Mouse (Mus musculus) small intestine, adult 2 months (tissue): ENCODE measurements around the gene Plcb2. TPM values are rescaled to one million over a fixed set of nuclear protein-coding genes. Genes with fewer than 3 reads are reported as not detected.
A peak's percentile ranks its signal among the peaks of the same experiment; 100 is the strongest.

Experiments
- H3K27ac ChIP-seq: fragments of 200-500 bp; 2 replicates; pipeline ENCODE4 v1.5.1; 2012; ENCODE audit warnings: low read depth, low read length, control low read depth, inconsistent platforms; ENCODE audit not compliant: insufficient read depth
- H3K27me3 ChIP-seq: fragments of 200-500 bp; 2 replicates; pipeline ENCODE4 v1.6.1; 2012; ENCODE audit warnings: mild to moderate bottlenecking, moderate library complexity, low read length, inconsistent platforms; ENCODE audit not compliant: control insufficient read depth, insufficient read depth
- H3K36me3 ChIP-seq: fragments of 200-500 bp; 2 replicates; pipeline ENCODE4 v1.6.1; 2012; ENCODE audit warnings: mild to moderate bottlenecking, low read length, control low read depth, inconsistent platforms; ENCODE audit not compliant: control insufficient read depth, insufficient read depth
- H3K4me1 ChIP-seq: fragments of 200-500 bp; 2 replicates; pipeline ENCODE4 v1.6.1; 2012; ENCODE audit warnings: low read length, inconsistent platforms, mixed read lengths; ENCODE audit not compliant: control insufficient read depth, insufficient read depth, insufficient read length
- H3K4me3 ChIP-seq: fragments of 200-500 bp; 2 replicates; pipeline ENCODE4 v1.5.1; 2012; ENCODE audit warnings: low read depth, mild to moderate bottlenecking, control low read depth, inconsistent platforms, low read length, moderate library complexity
- CTCF ChIP-seq: fragments of 200-500 bp; IDR thresholded peaks from 2 replicates; pipeline ENCODE4 v1.5.1; 2012; ENCODE audit warnings: low read depth, mild to moderate bottlenecking, control low read depth, inconsistent platforms, low read length, moderate library complexity, mixed read lengths; ENCODE audit not compliant: insufficient replicate concordance, insufficient read length; ENCODE audit errors: extremely low read depth
- POLR2A ChIP-seq: fragments of 200-500 bp; IDR thresholded peaks from 2 replicates; pipeline ENCODE4 v1.6.1; 2012; ENCODE audit warnings: low read depth, mild to moderate bottlenecking, control low read depth, inconsistent platforms, low read length, moderate library complexity
- WGBS: fragments of 180-500 bp; shearing (Covaris S2); methylation state at CpG from one replicate; pipeline ENCODE4 v1.1.7; 2018; 5-methylcytosine and 5-hydroxymethylcytosine counted together
- polyA plus RNA-seq: library from polyadenylated mRNA; depleted of rRNA; stranded (reverse); fragments of >200 nt; gene quantifications from 2 replicates; pipeline ENCODE4 v1.2.3, GENCODE M21; 2012

The Plcb2 gene
- polyA plus RNA-seq, 1 experiment, result 6.2 TPM

- Histone ChIP-seq H3K36me3 (no peaks in the 10 kb centered on the region), H3K4me3 (no peak overlapping the region), H3K27ac (no peak overlapping the region; the same call in 1 of the 2 replicates), H3K4me1 (peaks cover 24% of the 10 kb centered on the region; the same call in 1 of the 2 replicates), H3K27me3 (peaks cover 2% of the 10 kb centered on the region)
- TF ChIP-seq CTCF, result no peak
- no peak for TF ChIP-seq POLR2A
- 27% methylated on average over 1 of the region's 1 CpGs for WGBS
Measured at GRCm38 (mm10) chr2:118671728-118672127, 56.5 kb downstream of the Plcb2 start.

DNA sequence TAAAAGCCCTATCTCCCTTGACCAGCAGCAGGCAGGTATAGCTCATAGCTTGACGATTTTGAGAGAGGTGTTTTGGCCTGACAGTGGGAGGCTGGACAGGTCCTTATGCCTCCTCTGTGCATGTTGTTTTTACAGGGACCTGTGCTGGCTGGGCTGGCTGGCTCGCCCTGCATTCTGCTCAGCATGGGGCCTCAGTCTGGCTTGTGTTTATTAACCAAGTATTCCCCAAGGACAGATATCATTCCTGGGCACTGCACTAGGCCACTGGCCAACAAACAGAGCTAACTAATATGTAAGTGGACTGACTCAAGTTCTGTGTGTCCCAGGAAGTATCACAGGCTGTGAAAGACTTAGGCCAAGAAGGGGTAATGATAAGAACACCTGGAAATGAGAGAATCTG is 58.5 kb downstream of the Plcb2 start:
- Histone ChIP-seq H3K27ac (no peak overlapping the region), H3K36me3 (no peaks in the 10 kb centered on the region), H3K4me3 (no peak overlapping the region), H3K4me1 (peaks cover 22% of the 10 kb centered on the region; the same call in 1 of the 2 replicates), H3K27me3 (no peaks in the 10 kb centered on the region)
- TF ChIP-seq CTCF (no peak), POLR2A (no peak)
- 46% methylated on average over 2 of the region's 2 CpGs for WGBS

- 63% methylated on average over 6 of the region's 6 CpGs for WGBS
- Histone ChIP-seq H3K4me1 (peaks cover 24% of the 10 kb centered on the region; the same call in 1 of the 2 replicates), H3K4me3 (no peak overlapping the region), H3K27ac (no peak overlapping the region), H3K27me3 (no peaks in the 10 kb centered on the region), H3K36me3 (no peaks in the 10 kb centered on the region)
- no peak for TF ChIP-seq CTCF
- no peak for TF ChIP-seq POLR2A
Measured at GRCm38 (mm10) chr2:118669245-118669644, 59.0 kb downstream of the Plcb2 start.

DNA sequence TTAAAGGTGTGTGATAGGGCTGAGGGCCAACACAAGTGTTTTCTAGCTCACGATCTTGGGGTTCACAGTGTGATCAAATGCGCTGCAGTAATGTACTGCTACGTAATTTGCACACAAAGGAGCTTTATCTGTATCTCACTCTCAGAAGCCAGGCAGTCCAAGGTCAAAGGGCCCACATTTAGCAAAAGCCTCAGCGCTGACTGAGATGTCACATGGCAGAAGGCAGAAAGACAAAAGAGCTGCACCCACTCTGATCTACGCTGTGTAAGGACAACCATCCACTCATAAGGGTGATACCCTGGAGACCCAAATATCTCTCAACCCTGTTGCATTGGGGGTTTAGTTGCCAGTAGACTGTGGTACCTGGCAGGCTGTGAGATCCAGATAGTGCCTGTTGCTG is 61.1 kb downstream of the Plcb2 start:
- Histone ChIP-seq H3K36me3 (no peaks in the 10 kb centered on the region), H3K4me3 (no peak overlapping the region), H3K4me1 (peaks cover 37% of the 10 kb centered on the region), H3K27me3 (no peaks in the 10 kb centered on the region), H3K27ac (no peak overlapping the region)
- no peak for TF ChIP-seq CTCF
- WGBS, result 38% methylated on average over 5 of the region's 5 CpGs

- H3K4me3 ChIP-seq, result no peak overlapping the region
- no peaks in the 10 kb centered on the region for H3K27me3 ChIP-seq
- 91% methylated on average over 4 of the region's 4 CpGs for WGBS
- no peak overlapping the region for H3K27ac ChIP-seq
- peaks cover 25% of the 10 kb centered on the region for H3K4me1 ChIP-seq
- no peaks in the 10 kb centered on the region for H3K36me3 ChIP-seq
- TF ChIP-seq POLR2A, result no peak
- TF ChIP-seq CTCF, result no peak
Measured at GRCm38 (mm10) chr2:118665616-118666015, 62.6 kb downstream of the Plcb2 start.

DNA sequence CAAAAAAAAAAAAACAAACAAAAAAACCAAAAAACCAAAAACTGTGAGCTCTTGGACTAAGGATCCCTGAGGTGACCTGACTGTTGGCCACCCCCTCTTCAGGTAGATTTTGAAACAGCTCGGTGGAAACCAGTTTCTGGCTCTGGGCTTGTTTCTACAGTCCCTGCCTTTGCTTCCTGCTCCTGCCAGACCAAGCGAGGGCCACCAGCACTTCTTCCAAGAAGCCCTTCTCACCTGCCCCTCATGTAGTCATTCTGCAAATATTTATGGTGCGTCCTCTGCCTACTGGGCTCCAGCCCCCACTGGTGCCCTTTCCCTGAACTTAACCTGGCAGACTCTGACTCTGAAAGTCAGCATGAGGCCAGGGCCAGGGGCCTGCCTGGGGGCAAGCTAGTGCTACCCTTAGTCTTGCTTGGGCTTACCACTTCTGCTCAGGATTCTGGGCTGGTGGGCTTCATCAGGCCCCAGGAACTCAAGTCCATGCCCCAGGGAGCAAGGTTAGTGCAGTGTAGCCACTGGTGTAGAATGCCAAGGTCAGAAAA is 63.2 kb downstream of the Plcb2 start:
- TF ChIP-seq POLR2A, result no peak
- TF ChIP-seq CTCF, result no peak

GRCm38 (mm10) chr2:118663804-118664766 is 64.2 kb downstream of the Plcb2 start:
- TF ChIP-seq POLR2A, result no peak
- TF ChIP-seq CTCF, result no peak

More for the DNA sequence above, 63.2 kb downstream of the Plcb2 start:
- Histone ChIP-seq H3K36me3 (no peaks in the 10 kb centered on the region), H3K27me3 (no peaks in the 10 kb centered on the region), H3K27ac (no peak overlapping the region), H3K4me3 (no peak overlapping the region), H3K4me1 (peaks cover 26% of the 10 kb centered on the region)
- 78% methylated on average over 3 of the region's 3 CpGs for WGBS

More at GRCm38 (mm10) chr2:118663804-118664766, 64.2 kb downstream of the Plcb2 start:
- peaks cover 34% of the 10 kb centered on the region for H3K4me1 ChIP-seq
- H3K36me3 ChIP-seq, result no peaks in the 10 kb centered on the region
- peak overlapping the region; percentile 50 for H3K4me3 ChIP-seq
- no peaks in the 10 kb centered on the region for H3K27me3 ChIP-seq
- WGBS, result 48% methylated on average over 19 of the region's 19 CpGs
- H3K27ac ChIP-seq, result no peak overlapping the region
